Mouse (Mus musculus) megakaryocyte, embryonic 14.5 days (primary cell): Measurements from ENCODE around the gene Tmem255b.

Experiments
- FLI1 ChIP-seq: IDR thresholded peaks from 2 replicates; pipeline ENCODE4 v1.6.1; 2012; ENCODE audit warnings: low read length, inconsistent platforms, mixed read lengths
- GATA1 ChIP-seq: IDR thresholded peaks from 3 replicates; pipeline ENCODE4 v1.6.1; 2012; ENCODE audit warnings: mixed read lengths, low read length, inconsistent platforms, borderline replicate concordance

GRCm38 (mm10) chr8:13403517-13403916 is 31.5 kb upstream of the Tmem255b start:
- TF ChIP-seq GATA1 = no peak
- TF ChIP-seq FLI1 = no peak
